Mouse (Mus musculus): ENCODE measurements at regions not wholly inside any gene's neighbourhood (a gene's known extent, or its start where the extent isn't known, plus 50 kb on each side); places are given as distances from the start of the nearest gene placed in this dataset.
"Not testable (repeated sequence)": the region's sequence is repeated elsewhere in the genome, so short reads cannot be mapped to it uniquely, and the experiment has no call there.

DNA sequence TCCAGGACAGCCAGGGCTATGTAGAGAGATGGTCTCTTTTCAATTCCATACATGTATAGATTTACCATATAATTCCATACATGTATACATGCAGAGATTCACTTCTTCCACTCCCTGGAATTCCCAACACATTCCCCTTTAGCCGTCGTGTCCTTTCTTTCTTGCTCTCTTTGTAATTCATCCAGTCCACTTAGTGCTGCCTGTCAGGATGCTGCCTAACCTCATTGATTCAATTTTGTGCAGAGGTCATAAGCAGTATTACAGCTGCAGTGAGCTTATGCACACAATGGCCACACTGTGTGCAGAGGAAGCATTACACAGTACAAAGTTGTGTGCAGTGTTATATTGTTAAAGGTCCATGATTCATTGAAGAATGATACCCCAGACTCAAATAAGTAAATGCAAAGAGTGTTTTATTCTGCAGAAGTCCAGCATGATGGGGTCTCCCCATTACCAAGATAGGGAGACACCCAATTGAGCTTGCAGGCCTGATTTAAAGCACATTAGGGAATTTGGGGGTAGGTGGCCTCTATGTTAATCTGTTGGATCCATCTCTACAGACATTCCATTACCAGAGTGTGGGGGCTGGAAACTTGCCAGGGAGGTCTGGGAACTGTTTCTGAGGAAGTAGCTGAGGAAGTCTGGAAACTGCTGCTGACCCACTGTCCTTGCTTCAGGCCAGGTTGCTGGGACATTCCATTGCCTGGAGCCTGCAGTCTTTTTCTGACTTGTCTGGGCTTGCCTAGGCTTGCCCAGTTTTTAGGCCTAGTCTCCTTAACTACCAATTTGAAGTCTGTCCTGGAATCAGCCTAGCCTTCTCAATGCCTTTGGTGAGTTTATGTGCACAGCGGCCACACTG is 72.8 kb downstream of the Fam161a start:
- TF ChIP-seq CTCF (IDR thresholded peaks at IDR 0.05) = no peak
- Histone ChIP-seq H3K4me3 (no peak overlapping the region), H3K27ac (no peak overlapping the region)
- intact Hi-C loops (cut with DNase I) = no loop called here
- no peak for DNase-seq (ENCODE audit: extremely low spot score in 1 of 2, low spot score in 2 of 2)

DNA sequence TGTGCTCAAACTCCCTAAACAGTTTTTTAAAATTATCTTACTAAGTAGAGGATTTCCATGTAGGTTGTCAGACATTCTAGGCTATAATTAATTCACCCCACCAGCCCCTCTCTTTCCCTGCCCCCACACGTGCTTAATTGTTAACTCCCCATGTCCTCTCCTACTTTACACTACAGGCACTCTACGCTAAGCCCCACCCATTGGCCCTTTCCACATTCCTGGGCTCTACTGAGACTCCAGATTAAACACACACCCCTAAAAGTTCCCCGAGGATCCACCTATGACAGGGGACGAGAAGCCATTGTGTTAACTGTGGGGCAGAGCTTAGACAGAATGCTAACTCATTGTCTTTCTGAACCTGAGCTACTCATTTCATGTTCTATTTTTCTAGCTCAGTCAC is 74.3 kb downstream of the Fam161a start:
- Histone ChIP-seq H3K27ac (no peak overlapping the region), H3K4me3 (no peak overlapping the region)
- intact Hi-C loops (cut with DNase I) = no loop called here
- TF ChIP-seq CTCF (IDR thresholded peaks at IDR 0.05) = no peak
- DNase-seq (ENCODE audit: extremely low spot score in 1 of 2, low spot score in 2 of 2) = no peak

DNA sequence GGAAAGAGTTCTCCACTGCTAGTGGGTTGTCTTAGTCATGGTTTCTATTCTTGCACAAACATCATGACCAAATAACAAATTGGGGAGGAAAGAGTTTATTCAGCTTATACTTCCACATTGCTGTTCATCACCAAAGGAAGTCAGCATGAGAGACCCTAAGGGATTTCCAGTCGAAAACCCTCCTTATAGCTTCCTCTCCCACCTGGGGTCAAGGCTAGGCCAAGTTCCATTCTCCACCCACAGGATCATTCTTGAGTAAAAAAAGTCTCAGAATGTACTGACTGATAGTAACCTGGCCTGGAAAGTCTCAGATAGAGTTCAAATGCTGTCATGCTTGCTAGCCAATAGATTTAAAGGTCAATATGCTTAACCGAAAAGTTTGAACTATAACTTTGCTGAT is 76.5 kb downstream of the Fam161a start:
- H3K4me3 ChIP-seq; DNase-seq (ENCODE audit: extremely low spot score in 1 of 2, low spot score in 2 of 2); H3K27ac ChIP-seq; intact Hi-C loops (cut with DNase I): not testable (repeated sequence)

DNA sequence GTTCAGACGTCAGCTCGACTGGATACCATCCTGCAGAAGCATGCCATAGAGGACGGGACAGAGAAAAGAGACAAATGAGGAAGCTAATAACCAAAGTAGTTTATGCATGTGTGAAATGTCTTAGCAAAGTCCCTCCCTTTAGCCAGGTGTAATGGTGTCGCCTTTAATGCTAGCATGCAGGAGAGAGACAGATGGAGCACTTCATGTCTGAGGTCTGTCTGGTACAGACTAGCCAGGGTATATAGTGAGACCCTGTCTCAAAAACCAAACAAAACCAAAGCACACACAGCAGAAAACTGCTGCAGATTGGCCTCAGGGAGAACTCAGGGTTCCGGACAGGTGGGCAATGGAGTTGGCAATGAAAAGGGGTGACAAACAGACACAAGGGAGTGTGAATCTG is 88.0 kb downstream of the Fam161a start:
- Histone ChIP-seq H3K27ac (no peak overlapping the region), H3K4me3 (no peak overlapping the region)
- TF ChIP-seq CTCF (IDR thresholded peaks at IDR 0.05) = no peak
- intact Hi-C loops (cut with DNase I) = no loop called here
- DNase-seq (ENCODE audit: extremely low spot score in 1 of 2, low spot score in 2 of 2) = no peak

DNA sequence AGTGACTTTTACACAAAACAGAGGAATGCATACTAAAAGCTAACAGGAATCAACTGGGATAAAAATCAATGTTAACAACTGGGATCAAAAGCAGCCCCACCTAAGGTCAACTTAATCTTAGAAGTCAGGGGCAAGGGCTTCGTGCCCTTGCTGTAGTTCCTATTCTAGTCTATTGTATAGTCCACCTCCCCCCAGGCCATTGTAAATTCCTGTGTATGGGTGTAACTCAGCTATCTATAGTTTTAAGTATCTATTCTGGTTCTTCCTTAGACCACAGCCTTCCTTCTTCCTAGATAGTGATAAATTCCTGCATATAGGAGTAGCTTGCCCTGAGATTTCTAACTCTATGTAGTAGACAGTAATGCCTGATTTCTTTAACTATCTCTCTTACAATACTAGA is 88.4 kb downstream of the Fam161a start:
- H3K27ac ChIP-seq; intact Hi-C loops (cut with DNase I); DNase-seq (ENCODE audit: extremely low spot score in 1 of 2, low spot score in 2 of 2); H3K4me3 ChIP-seq: not testable (repeated sequence)

DNA sequence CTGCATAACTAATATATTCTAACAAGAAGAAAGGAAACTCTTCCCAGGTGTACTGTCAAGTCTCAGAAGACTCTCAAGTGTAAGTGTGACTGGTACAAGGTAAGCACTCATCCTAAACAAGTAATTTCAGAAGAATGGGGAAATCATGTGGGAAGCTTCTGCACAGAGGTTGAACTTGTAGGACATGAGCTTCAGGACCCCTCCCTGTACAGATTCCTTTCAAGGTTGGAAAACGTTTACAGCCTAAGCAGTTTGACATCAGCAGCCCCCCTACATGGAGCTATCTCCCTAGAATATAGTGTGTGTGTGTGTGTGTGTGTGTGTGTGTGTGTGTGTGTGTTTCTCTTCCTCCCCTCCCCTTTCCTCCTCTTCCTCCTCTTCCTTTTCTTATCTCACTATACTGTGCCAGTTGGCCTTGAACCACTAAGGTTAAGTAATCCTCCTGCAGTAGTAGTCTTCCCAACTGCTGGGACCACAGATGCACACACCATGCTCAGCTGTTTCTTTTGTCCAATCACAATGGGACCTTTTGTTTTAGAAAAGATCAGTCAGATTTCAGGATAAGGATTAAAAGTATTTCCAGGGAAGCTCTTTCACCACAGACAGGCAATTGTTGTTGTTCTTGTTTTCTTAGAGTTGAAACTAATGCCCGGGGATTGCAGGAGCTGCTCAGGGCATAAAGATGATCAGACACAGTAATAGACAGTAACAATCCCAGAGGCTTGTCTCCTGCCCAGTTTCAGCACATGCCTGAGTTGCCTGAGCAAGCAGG is 89.3 kb downstream of the Fam161a start:
- no peak for DNase-seq (ENCODE audit: extremely low spot score in 1 of 2, low spot score in 2 of 2)
- intact Hi-C loops (cut with DNase I) = no loop called here
- TF ChIP-seq CTCF (IDR thresholded peaks at IDR 0.05) = no peak

DNA sequence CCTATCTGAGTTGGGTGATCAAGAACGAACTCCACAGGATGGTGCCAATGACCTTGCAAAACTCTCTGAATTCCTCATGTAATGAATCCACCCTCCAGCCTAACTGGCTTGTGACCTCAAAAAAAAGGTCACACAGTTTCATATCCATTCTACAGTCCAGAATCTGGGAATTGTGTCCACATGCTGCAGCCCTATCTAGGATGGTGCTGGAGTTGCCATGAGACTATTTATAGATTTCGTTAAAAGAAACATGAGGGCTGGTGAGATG is 89.8 kb downstream of the Fam161a start:
- no peak overlapping the region for H3K27ac ChIP-seq
- H3K4me3 ChIP-seq = no peak overlapping the region
- TF ChIP-seq CTCF (IDR thresholded peaks at IDR 0.05) = no peak
- intact Hi-C loops (cut with DNase I) = no loop called here
- DNase-seq (ENCODE audit: extremely low spot score in 1 of 2, low spot score in 2 of 2) = no peak

More for the DNA sequence above, 89.3 kb downstream of the Fam161a start:
- no peak overlapping the region for H3K27ac ChIP-seq
- H3K4me3 ChIP-seq = no peak overlapping the region

DNA sequence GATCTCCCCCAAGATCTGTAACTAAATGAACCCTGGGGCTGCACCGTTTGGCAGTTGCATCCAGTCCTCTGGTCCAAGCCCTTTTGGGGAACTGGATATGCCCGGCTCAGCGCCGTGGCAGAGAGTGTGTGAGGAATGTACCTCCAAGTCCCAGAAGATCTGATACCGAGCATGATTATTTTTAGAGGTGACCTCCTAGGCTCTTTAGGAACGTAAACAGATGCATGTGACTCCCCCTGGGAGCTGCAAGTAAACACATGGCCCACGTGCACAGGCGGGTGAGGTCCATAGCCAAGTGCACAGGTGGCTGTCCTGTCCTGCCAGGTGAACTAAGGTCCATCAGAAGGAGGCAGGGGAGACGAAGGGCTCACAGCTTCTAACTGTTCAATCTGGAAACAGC is 107.3 kb downstream of the Fam161a start:
- TF ChIP-seq CTCF (IDR thresholded peaks at IDR 0.05) = no peak
- H3K27ac ChIP-seq = no peak overlapping the region
- H3K4me3 ChIP-seq = no peak overlapping the region
- DNase-seq (ENCODE audit: extremely low spot score in 1 of 2, low spot score in 2 of 2) = no peak
- intact Hi-C loops (cut with DNase I) = no loop called here

DNA sequence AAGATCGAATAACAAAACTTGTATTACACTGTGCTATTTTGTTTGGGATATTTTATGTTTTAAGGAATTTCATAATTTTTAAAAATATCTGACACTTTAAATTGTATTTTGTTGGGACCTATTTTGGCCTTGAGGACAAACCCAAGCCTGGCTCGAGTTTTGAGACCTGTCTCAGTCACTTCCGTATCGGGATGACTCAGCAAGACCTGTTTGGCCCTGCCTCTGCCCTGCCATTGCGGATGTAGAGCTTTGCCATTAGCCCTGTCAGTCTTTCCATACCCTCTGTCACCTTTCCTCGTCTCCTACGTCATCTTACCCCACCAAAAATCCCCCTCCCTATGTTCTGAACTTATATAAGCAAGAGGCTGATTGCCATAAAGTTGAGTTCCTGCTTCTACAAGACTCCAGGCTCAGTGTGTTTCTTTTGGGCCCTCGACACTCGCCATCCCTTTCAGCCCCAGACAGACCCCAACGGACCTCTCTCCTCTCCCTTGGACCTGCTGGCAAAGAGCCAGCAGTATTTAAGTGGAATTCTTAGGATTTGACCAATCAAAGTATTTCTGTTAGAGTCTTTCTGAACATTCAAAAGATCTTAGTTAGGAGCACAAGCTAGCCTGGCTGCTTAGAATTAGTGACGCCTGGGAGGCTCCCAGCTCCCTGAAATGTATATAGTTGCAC is 113.3 kb downstream of the Fam161a start:
- DNase-seq (ENCODE audit: extremely low spot score in 1 of 2, low spot score in 2 of 2) = no peak
- no peak for TF ChIP-seq CTCF (IDR thresholded peaks at IDR 0.05)
- Histone ChIP-seq H3K27ac (no peak overlapping the region), H3K4me3 (no peak overlapping the region)
- intact Hi-C loops (cut with DNase I) = no loop called here

DNA sequence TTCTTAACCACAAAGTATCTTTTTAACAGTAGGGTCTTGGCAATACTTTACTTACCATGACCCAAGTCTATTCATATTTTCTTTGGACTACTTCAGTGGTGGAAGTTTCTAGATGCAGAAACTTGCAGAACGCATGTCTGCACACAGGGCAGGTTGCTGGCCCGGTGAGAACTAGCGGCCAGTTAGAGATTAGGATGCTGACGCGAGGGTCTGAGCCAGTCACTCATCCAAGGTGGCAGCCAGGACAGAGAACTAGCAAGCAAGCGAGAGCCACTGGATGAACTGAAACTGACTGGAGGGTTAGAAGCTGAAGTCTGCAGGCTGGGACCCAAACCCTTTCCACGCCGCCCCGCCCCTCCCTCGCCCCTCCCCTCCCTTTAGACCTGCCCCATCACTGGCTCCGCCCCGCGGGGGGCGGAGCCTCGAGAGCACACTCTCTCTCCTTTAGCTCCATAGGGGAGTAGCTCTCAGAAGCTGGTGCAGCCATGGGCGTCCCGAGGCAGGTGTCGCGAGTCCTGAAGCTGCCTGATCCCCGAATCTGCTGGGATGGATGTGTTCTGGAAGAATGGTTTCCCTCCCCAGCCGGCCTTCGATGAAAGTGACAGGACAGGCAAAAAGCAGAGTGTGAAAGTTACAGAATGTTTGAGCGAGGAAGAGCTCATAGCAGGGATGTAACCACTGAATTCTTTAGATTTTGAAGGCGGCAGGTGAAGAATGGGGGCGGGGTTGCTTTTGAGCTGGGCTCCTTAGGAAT is 117.0 kb downstream of the Fam161a start:
- H3K4me3 ChIP-seq = peak overlapping the region; percentile 27
- no peak for TF ChIP-seq CTCF (IDR thresholded peaks at IDR 0.05)
- peak; percentile 8 to 11 for DNase-seq (ENCODE audit: extremely low spot score in 1 of 2, low spot score in 2 of 2)
- H3K27ac ChIP-seq = no peak overlapping the region
- intact Hi-C loops (cut with DNase I) = no loop called here

DNA sequence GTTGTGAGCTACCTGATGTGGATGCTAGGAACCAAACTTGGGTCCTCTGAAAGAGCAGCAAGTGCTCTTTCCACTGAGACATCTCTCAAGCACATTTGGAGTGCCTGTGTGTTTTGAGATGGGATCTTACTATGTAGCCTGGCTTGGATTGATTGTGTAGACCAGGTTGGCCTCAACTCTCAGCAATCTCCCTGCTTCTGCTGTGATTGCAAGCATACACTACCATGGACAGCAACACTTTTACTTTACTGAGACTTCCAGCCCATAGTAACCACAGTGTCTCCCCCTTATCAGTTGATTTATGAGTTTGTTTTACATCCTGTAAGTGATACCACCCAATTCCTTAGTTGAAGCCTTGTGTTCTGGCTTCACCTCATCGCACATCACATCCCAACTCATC is 123.8 kb downstream of the Fam161a start:
- intact Hi-C loops (cut with DNase I) = no loop called here
- H3K4me3 ChIP-seq = no peak overlapping the region
- no peak for DNase-seq (ENCODE audit: extremely low spot score in 1 of 2, low spot score in 2 of 2)
- no peak overlapping the region for H3K27ac ChIP-seq
- TF ChIP-seq CTCF (IDR thresholded peaks at IDR 0.05) = no peak

DNA sequence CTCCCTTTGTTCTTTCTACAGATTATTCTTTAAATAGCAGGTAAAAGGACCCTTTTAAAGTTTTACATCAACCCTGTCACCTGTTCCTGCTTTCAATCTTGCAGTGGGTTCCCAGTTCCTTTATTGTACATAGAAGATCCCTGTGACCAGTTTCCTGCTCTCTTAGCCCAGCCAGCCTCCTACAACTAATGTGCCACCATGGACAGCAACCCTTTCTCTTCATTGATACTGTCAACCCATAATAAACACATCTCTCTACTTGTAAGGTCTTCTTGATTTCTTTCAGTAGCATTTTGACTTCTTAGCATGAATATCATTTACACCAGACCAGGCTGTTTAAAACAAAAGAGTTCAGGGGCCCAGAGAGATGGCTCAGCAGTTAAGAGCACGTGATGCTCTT is 124.2 kb upstream of the Xpo1 start:
- intact Hi-C loops (cut with DNase I) = no loop called here
- Histone ChIP-seq H3K4me3 (no peak overlapping the region), H3K27ac (no peak overlapping the region)
- no peak for DNase-seq (ENCODE audit: extremely low spot score in 1 of 2, low spot score in 2 of 2)
- no peak for TF ChIP-seq CTCF (IDR thresholded peaks at IDR 0.05)
